Mouse (Mus musculus) forebrain, embryonic 15.5 days (tissue): Measurements from ENCODE around the gene Pde4d. TPM values are rescaled to one million over a fixed set of nuclear protein-coding genes. Genes with fewer than 3 reads are reported as not detected.

Experiments used
- ATAC-seq: fragments of 200-750 bp; cut with Nextera tagmentation; replicated peaks from 2 replicates; pipeline ENCODE4 v1.8.0; 2017; ENCODE audit warnings: mild to moderate bottlenecking, moderate TSS enrichment, moderate library complexity
- H3K27ac ChIP-seq: fragments of 300-500 bp; sonication (generic); replicated peaks from 2 replicates; pipeline ENCODE4 v1.5.1; 2015; ENCODE audit warnings: mild to moderate bottlenecking, inconsistent platforms
- H3K27me3 ChIP-seq: fragments of 300-500 bp; sonication (generic); 2 replicates; pipeline ENCODE4 v1.6.1; 2015; ENCODE audit warnings: inconsistent platforms
- H3K36me3 ChIP-seq: fragments of 300-500 bp; sonication (generic); 2 replicates; pipeline ENCODE4 v1.6.1; 2015; ENCODE audit warnings: mild to moderate bottlenecking, inconsistent platforms
- H3K4me1 ChIP-seq: fragments of 300-500 bp; sonication (generic); 2 replicates; pipeline ENCODE4 v1.6.1; 2015; ENCODE audit warnings: inconsistent platforms
- H3K4me2 ChIP-seq: fragments of 300-500 bp; sonication (generic); replicated peaks from 2 replicates; pipeline ENCODE4 v1.6.1; 2015; ENCODE audit warnings: mild to moderate bottlenecking, inconsistent platforms
- H3K4me3 ChIP-seq: fragments of 300-500 bp; sonication (generic); 2 replicates; pipeline ENCODE4 v1.5.1; 2015; ENCODE audit warnings: mild to moderate bottlenecking, inconsistent platforms
- H3K9ac ChIP-seq: fragments of 300-500 bp; sonication (generic); replicated peaks from 2 replicates; pipeline ENCODE4 v1.6.1; 2015; ENCODE audit warnings: mild to moderate bottlenecking, inconsistent platforms
- H3K9me3 ChIP-seq: fragments of 300-500 bp; sonication (generic); 2 replicates; pipeline ENCODE4 v1.6.1; 2016; ENCODE audit warnings: inconsistent platforms
- WGBS: fragments of 180-500 bp; shearing (Covaris S2); methylation state at CpG from one replicate; pipeline ENCODE4 v1.1.7; 2015; ENCODE audit warnings: mixed read lengths; 5-methylcytosine and 5-hydroxymethylcytosine counted together
- polyA plus RNA-seq: library from polyadenylated mRNA; unstranded; fragments of >200 nt; fragmentation: Nextera tagmentation; extraction: Ambion mirVana; gene quantifications from 2 replicates; pipeline ENCODE4 v1.2.1, GENCODE M21; 2015

The Pde4d gene
- polyA plus RNA-seq, 1 experiment from 2014 or later: 16.3 TPM

- H3K27me3 ChIP-seq: no peaks in the 10 kb centered on the region
- peaks cover 21% of the 10 kb centered on the region for H3K4me1 ChIP-seq
- no peaks in the 10 kb centered on the region for H3K36me3 ChIP-seq
- WGBS: 19% methylated on average over 4 of the region's 4 CpGs
- H3K27ac ChIP-seq: peak overlapping the region; percentile 41; the same call in 1 of the 2 replicates
- peak overlapping the region; percentile 50 for H3K9ac ChIP-seq
- peak overlapping the region; percentile 59 for H3K4me2 ChIP-seq
- no peaks in the 10 kb centered on the region for H3K9me3 ChIP-seq
- peak overlapping the region; percentile 42 for H3K4me3 ChIP-seq
- peak; percentile 7; the same call in 1 of the 2 replicates for ATAC-seq
Observed at GRCm38 (mm10) chr13:109686116-109686876, 1236.5 kb downstream of the Pde4d start.

- Histone ChIP-seq H3K27ac (no peak overlapping the region), H3K4me1 (peaks cover 21% of the 10 kb centered on the region), H3K9ac (no peak overlapping the region), H3K4me3 (no peak overlapping the region), H3K36me3 (no peaks in the 10 kb centered on the region), H3K4me2 (no peak overlapping the region), H3K27me3 (no peaks in the 10 kb centered on the region), H3K9me3 (no peaks in the 10 kb centered on the region)
- WGBS: 42% methylated on average over 3 of the region's 3 CpGs
- no peak for ATAC-seq
Observed at GRCm38 (mm10) chr13:109686906-109687305, 1237.2 kb downstream of the Pde4d start.

- ATAC-seq: no peak
- Histone ChIP-seq H3K27ac (no peak overlapping the region), H3K4me2 (no peak overlapping the region), H3K36me3 (no peaks in the 10 kb centered on the region), H3K4me1 (peaks cover 21% of the 10 kb centered on the region), H3K27me3 (no peaks in the 10 kb centered on the region), H3K9me3 (no peaks in the 10 kb centered on the region), H3K4me3 (no peak overlapping the region), H3K9ac (no peak overlapping the region)
- 91% methylated on average over 2 of the region's 2 CpGs for WGBS
Observed at GRCm38 (mm10) chr13:109688195-109688594, 1238.4 kb downstream of the Pde4d start.

- Histone ChIP-seq H3K27ac (no peak overlapping the region), H3K9ac (no peak overlapping the region), H3K27me3 (no peaks in the 10 kb centered on the region), H3K4me2 (no peak overlapping the region), H3K9me3 (no peaks in the 10 kb centered on the region), H3K4me1 (peaks cover 21% of the 10 kb centered on the region), H3K4me3 (no peak overlapping the region), H3K36me3 (no peaks in the 10 kb centered on the region)
- ATAC-seq: no peak
- 90% methylated on average over 3 of the region's 3 CpGs for WGBS
Observed at GRCm38 (mm10) chr13:109689176-109689575, 1239.4 kb downstream of the Pde4d start.

- Histone ChIP-seq H3K36me3 (no peaks in the 10 kb centered on the region), H3K4me3 (no peak overlapping the region), H3K9me3 (no peaks in the 10 kb centered on the region), H3K9ac (no peak overlapping the region), H3K4me1 (peaks cover 14% of the 10 kb centered on the region), H3K27ac (no peak overlapping the region), H3K27me3 (no peaks in the 10 kb centered on the region), H3K4me2 (no peak overlapping the region)
- WGBS: 66% methylated on average over 5 of the region's 5 CpGs
- no peak for ATAC-seq
Observed at GRCm38 (mm10) chr13:109690558-109690957, 1240.8 kb downstream of the Pde4d start.

- H3K36me3 ChIP-seq: no peaks in the 10 kb centered on the region
- H3K4me3 ChIP-seq: no peak overlapping the region
- 68% methylated on average over 3 of the region's 3 CpGs for WGBS
- ATAC-seq: no peak
- no peaks in the 10 kb centered on the region for H3K9me3 ChIP-seq
- no peaks in the 10 kb centered on the region for H3K27me3 ChIP-seq
- H3K27ac ChIP-seq: no peak overlapping the region
- H3K4me1 ChIP-seq: no peaks in the 10 kb centered on the region
- no peak overlapping the region for H3K4me2 ChIP-seq
- no peak overlapping the region for H3K9ac ChIP-seq
Observed at GRCm38 (mm10) chr13:109692851-109693250, 1243.1 kb downstream of the Pde4d start.

GRCm38 (mm10) chr13:109693769-109694168, 1244.0 kb downstream of the Pde4d start:
- Histone ChIP-seq H3K36me3 (no peaks in the 10 kb centered on the region), H3K4me1 (no peaks in the 10 kb centered on the region), H3K4me3 (no peak overlapping the region), H3K9me3 (no peaks in the 10 kb centered on the region), H3K27ac (no peak overlapping the region), H3K9ac (no peak overlapping the region), H3K27me3 (no peaks in the 10 kb centered on the region), H3K4me2 (no peak overlapping the region)
- WGBS: 78% methylated on average over 2 of the region's 2 CpGs
- no peak for ATAC-seq

- Histone ChIP-seq H3K27ac (no peak overlapping the region), H3K4me3 (no peak overlapping the region), H3K4me1 (no peaks in the 10 kb centered on the region), H3K4me2 (no peak overlapping the region), H3K9ac (no peak overlapping the region), H3K36me3 (no peaks in the 10 kb centered on the region), H3K27me3 (no peaks in the 10 kb centered on the region), H3K9me3 (no peaks in the 10 kb centered on the region)
- no peak for ATAC-seq
- WGBS: 54% methylated on average over 2 of the region's 2 CpGs
Observed at GRCm38 (mm10) chr13:109694293-109694692, 1244.5 kb downstream of the Pde4d start.

- WGBS: 90% methylated on average over 6 of the region's 6 CpGs
- no peak overlapping the region for H3K27ac ChIP-seq
- H3K4me3 ChIP-seq: no peak overlapping the region
- H3K4me1 ChIP-seq: no peaks in the 10 kb centered on the region
- H3K4me2 ChIP-seq: no peak overlapping the region
- ATAC-seq: no peak
- no peak overlapping the region for H3K9ac ChIP-seq
- H3K27me3 ChIP-seq: no peaks in the 10 kb centered on the region
- H3K9me3 ChIP-seq: no peaks in the 10 kb centered on the region
- H3K36me3 ChIP-seq: no peaks in the 10 kb centered on the region
Observed at GRCm38 (mm10) chr13:109695098-109695497, 1245.3 kb downstream of the Pde4d start.

GRCm38 (mm10) chr13:109706141-109706540, 1256.4 kb downstream of the Pde4d start:
- H3K4me2 ChIP-seq: no peak overlapping the region
- no peaks in the 10 kb centered on the region for H3K36me3 ChIP-seq
- H3K4me1 ChIP-seq: peaks cover 9% of the 10 kb centered on the region; the same call in 1 of the 2 replicates
- H3K27me3 ChIP-seq: no peaks in the 10 kb centered on the region
- ATAC-seq: no peak
- H3K27ac ChIP-seq: no peak overlapping the region
- 42% methylated on average over 2 of the region's 2 CpGs for WGBS
- H3K9me3 ChIP-seq: no peaks in the 10 kb centered on the region
- H3K4me3 ChIP-seq: no peak overlapping the region
- no peak overlapping the region for H3K9ac ChIP-seq

GRCm38 (mm10) chr13:109706579-109706978, 1256.8 kb downstream of the Pde4d start:
- Histone ChIP-seq H3K36me3 (no peaks in the 10 kb centered on the region), H3K9ac (no peak overlapping the region), H3K9me3 (no peaks in the 10 kb centered on the region), H3K4me2 (no peak overlapping the region), H3K4me3 (no peak overlapping the region), H3K27me3 (no peaks in the 10 kb centered on the region), H3K27ac (no peak overlapping the region), H3K4me1 (peaks cover 9% of the 10 kb centered on the region; the same call in 1 of the 2 replicates)
- WGBS: 35% methylated on average over 5 of the region's 5 CpGs
- no peak for ATAC-seq

GRCm38 (mm10) chr13:109707154-109707553, 1257.4 kb downstream of the Pde4d start:
- peaks cover 9% of the 10 kb centered on the region; the same call in 1 of the 2 replicates for H3K4me1 ChIP-seq
- H3K4me3 ChIP-seq: no peak overlapping the region
- H3K4me2 ChIP-seq: no peak overlapping the region
- 77% methylated on average over 4 of the region's 4 CpGs for WGBS
- no peaks in the 10 kb centered on the region for H3K27me3 ChIP-seq
- no peaks in the 10 kb centered on the region for H3K9me3 ChIP-seq
- H3K9ac ChIP-seq: no peak overlapping the region
- ATAC-seq: no peak
- no peak overlapping the region for H3K27ac ChIP-seq
- no peaks in the 10 kb centered on the region for H3K36me3 ChIP-seq

GRCm38 (mm10) chr13:109708326-109708725, 1258.6 kb downstream of the Pde4d start:
- H3K4me3 ChIP-seq: no peak overlapping the region
- no peaks in the 10 kb centered on the region for H3K9me3 ChIP-seq
- peaks cover 9% of the 10 kb centered on the region; the same call in 1 of the 2 replicates for H3K4me1 ChIP-seq
- no peak for ATAC-seq
- no peak overlapping the region for H3K27ac ChIP-seq
- H3K4me2 ChIP-seq: no peak overlapping the region
- H3K27me3 ChIP-seq: no peaks in the 10 kb centered on the region
- WGBS: 56% methylated on average over 2 of the region's 2 CpGs
- no peaks in the 10 kb centered on the region for H3K36me3 ChIP-seq
- no peak overlapping the region for H3K9ac ChIP-seq
